Mouse (Mus musculus) neural tube, embryonic 15.5 days (tissue): ENCODE measurements around the gene Dcpp2. TPM values are rescaled to one million over a fixed set of nuclear protein-coding genes. Genes with fewer than 3 reads are reported as not detected.
"Not testable (repeated sequence)": the region's sequence is repeated elsewhere in the genome, so short reads cannot be mapped to it uniquely, and the experiment has no call there.

Source experiments
- ATAC-seq: fragments of 200-750 bp; cut with Nextera tagmentation; 2 replicates; pipeline ENCODE4 v1.8.0; 2017; ENCODE audit warnings: mild to moderate bottlenecking, moderate TSS enrichment, moderate library complexity; ENCODE audit not compliant: low FRiP score
- H3K27ac ChIP-seq: fragments of 300-500 bp; sonication (generic); replicated peaks from 2 replicates; pipeline ENCODE4 v1.5.1; 2015; ENCODE audit warnings: mild to moderate bottlenecking, inconsistent platforms
- H3K27me3 ChIP-seq: fragments of 300-500 bp; sonication (generic); replicated peaks from 2 replicates; pipeline ENCODE4 v1.6.1; 2015; ENCODE audit warnings: inconsistent platforms
- H3K36me3 ChIP-seq: fragments of 300-500 bp; sonication (generic); 2 replicates; pipeline ENCODE4 v1.6.1; 2015; ENCODE audit warnings: inconsistent platforms
- H3K4me1 ChIP-seq: fragments of 300-500 bp; sonication (generic); 2 replicates; pipeline ENCODE4 v1.6.1; 2015; ENCODE audit warnings: inconsistent platforms
- H3K4me2 ChIP-seq: fragments of 300-500 bp; sonication (generic); 2 replicates; pipeline ENCODE4 v1.6.1; 2015; ENCODE audit warnings: inconsistent platforms, mild to moderate bottlenecking, moderate library complexity
- H3K4me3 ChIP-seq: fragments of 300-500 bp; sonication (generic); replicated peaks from 2 replicates; pipeline ENCODE4 v1.5.1; 2015; ENCODE audit warnings: mild to moderate bottlenecking, inconsistent platforms
- H3K9ac ChIP-seq: fragments of 300-500 bp; sonication (generic); replicated peaks from 2 replicates; pipeline ENCODE4 v1.6.1; 2015; ENCODE audit warnings: mild to moderate bottlenecking, inconsistent platforms
- H3K9me3 ChIP-seq: fragments of 300-500 bp; sonication (generic); replicated peaks from 2 replicates; pipeline ENCODE4 v1.6.1; 2016; ENCODE audit warnings: inconsistent platforms
- WGBS: fragments of 180-500 bp; shearing (Covaris S2); methylation state at CpG from one replicate; pipeline ENCODE4 v1.1.7; 2015; ENCODE audit warnings: mixed read lengths; 5-methylcytosine and 5-hydroxymethylcytosine counted together
- polyA plus RNA-seq: library from polyadenylated mRNA; unstranded; fragments of >200 nt; fragmentation: Nextera tagmentation; extraction: Ambion mirVana; gene quantifications from 2 replicates; pipeline ENCODE4 v1.2.1, GENCODE M21; 2015

The Dcpp2 gene
- not detected in 2 replicates for polyA plus RNA-seq

DNA sequence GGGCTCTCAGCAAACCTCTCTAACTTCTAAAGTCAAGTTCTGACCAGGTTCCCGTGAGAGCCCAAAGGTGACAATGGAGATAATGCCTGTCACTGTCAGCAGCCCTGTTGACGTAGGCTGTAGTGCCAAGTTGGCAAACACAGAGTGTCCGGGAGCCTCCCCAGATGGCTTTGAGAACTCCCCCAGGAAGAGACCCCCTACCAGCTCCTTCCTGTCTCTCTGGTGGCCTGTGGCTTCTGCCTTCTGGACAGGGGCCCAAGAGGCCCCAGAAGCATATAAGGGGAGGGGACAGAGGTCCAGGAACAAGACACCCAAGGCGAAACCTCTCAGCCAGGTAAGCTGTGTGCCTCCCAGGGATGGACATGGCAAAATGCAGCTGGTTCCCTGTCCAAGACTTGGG, at the start of gene Dcpp2, which contains the start of gene Dcpp1:
Gene Dcpp2 (plus strand): TSS at position 305 of the 400 bp plus-strand sequence.
Gene Dcpp1 (plus strand): TSS at position 301 of the 400 bp plus-strand sequence.
- WGBS = 90% methylated on average over 4 of the region's 4 CpGs
- H3K36me3 ChIP-seq, H3K9me3 ChIP-seq, H3K27ac ChIP-seq, H3K4me2 ChIP-seq, H3K4me3 ChIP-seq, H3K27me3 ChIP-seq, H3K4me1 ChIP-seq, H3K9ac ChIP-seq, ATAC-seq: not testable (repeated sequence)

DNA sequence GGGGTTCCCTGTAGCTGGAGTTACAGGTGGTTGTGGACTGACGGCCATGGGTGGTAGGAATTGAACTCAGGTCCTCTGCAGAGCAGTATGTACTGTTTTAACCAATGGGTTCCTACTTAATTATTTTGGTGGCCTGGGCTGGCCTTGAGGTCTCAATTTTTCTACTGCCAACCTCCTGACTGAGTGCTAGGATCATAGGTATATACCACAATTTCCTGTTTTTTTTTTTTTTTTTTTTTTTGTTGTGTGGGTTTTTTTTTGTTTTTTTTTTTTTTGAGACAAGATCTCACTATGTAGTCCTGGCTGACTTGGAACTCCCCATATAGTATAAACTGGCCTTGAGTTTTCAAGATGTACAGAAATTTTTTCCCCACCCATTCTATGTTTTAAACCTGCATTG, 49.5 kb upstream of the Dcpp2 start:
- H3K4me1 ChIP-seq = peaks cover 27% of the 10 kb centered on the region
- H3K4me3 ChIP-seq = no peak overlapping the region
- 91% methylated on average over 1 of the region's 1 CpGs for WGBS
- no peak overlapping the region for H3K4me2 ChIP-seq
- ATAC-seq = no peak
- H3K27ac ChIP-seq = no peak overlapping the region
- H3K9ac ChIP-seq = no peak overlapping the region
- no peaks in the 10 kb centered on the region for H3K9me3 ChIP-seq
- peaks cover 31% of the 10 kb centered on the region for H3K27me3 ChIP-seq
- H3K36me3 ChIP-seq = peaks cover 12% of the 10 kb centered on the region

DNA sequence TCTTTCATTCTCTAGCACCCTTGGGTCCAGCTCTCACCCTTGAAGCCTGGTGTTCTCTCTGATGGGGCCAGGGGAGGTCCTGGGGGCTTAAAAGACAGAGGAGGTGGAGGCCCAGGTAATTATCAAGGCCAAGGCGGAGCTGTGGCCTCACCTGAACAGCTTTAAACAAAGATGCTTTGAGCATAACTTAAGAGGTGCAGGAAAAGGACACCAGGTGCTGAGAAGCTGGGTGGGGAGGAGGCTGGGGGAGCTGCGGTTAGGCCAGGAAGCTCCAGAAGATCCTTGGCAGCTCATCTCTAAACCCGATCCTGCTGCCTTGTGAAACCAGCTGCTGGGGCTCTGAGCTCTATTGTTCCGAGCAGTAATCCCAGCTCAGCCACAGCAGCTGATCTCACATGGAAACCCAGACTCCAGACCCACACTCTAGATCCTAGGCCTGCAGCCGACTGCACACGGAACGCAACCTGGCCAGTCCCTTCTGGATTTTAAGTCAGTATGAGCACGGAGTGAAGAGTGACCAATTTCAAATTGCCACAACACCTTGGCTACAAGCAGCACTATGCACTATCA, 44.6 kb upstream of the Dcpp2 start, which contains the start of gene Prss33:
Gene Prss33 (minus strand): TSS at position 51 of the 570 bp plus-strand sequence.
- Histone ChIP-seq H3K27ac (no peak within 1 kb of the TSS), H3K36me3 (no peaks in the 10 kb centered on the region), H3K9ac (no peak within 1 kb of the TSS), H3K9me3 (no peaks in the 10 kb centered on the region), H3K4me1 (no peaks in the 10 kb centered on the region), H3K4me3 (no peak within 1 kb of the TSS), H3K27me3 (peaks cover 35% of the 10 kb centered on the region), H3K4me2 (no peak within 1 kb of the TSS)
- no peak for ATAC-seq
- WGBS = 77% methylated on average over 8 of the region's 8 CpGs

DNA sequence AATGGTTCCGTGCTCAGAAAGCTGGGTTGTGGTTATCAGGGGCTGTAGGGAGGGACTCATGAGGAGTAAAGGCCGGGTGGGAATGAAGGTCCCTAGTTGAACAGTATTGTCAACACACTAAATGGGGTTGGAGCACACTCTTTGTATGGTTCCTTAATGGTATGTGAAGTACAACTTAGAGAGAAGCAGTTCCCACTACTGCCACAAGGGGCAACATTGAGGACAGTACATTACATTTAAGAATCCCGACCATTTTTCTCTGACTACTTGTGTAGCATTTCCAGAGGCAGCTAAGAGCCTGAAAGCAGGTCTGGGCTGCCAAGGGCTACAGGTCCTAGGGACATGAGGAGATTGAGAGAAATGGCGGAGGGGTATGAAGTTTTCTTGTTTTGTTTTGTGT, 39.5 kb upstream of the Dcpp2 start:
- Histone ChIP-seq H3K27me3 (peaks cover 6% of the 10 kb centered on the region; the same call in 1 of the 2 replicates), H3K4me1 (peaks cover 3% of the 10 kb centered on the region; the same call in 1 of the 2 replicates), H3K4me3 (no peak overlapping the region), H3K9ac (no peak overlapping the region), H3K27ac (no peak overlapping the region), H3K36me3 (no peaks in the 10 kb centered on the region), H3K9me3 (no peaks in the 10 kb centered on the region), H3K4me2 (no peak overlapping the region)
- WGBS = 29% methylated on average over 4 of the region's 4 CpGs
- ATAC-seq = no peak

DNA sequence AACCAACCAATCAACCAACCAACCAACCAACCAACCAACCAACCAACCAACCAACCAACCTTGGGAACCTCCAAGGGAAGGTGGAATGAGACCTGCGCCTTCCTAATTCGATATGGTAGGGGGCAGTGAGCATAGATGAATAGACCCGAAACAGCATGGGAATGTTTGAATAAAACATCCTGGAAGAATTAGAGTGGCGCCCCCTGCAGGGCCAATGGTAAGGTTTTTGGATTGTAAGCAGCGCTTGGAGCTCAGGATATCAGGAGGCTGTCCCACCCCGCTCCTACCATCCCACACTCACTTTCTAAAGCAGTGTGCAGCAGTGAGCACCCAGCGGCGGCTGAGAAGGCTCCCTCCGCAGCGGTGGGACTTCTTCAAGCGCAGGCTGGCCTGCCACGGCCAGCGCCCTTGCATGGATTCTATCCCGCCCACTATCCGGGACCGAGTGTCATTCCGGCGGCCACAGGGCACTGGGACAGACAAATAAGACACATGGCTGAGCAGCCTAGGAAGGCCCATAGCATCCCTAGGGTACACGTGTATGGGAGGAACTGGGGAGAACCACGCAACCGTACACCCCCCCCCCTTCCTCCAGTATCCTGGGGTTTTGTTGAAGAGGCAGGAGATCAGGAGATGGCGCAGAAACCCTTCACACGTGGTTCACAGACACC, 37.4 kb upstream of the Dcpp2 start:
- Histone ChIP-seq H3K36me3 (no peaks in the 10 kb centered on the region), H3K9me3 (no peaks in the 10 kb centered on the region), H3K4me3 (no peak overlapping the region), H3K9ac (no peak overlapping the region), H3K27me3 (0 out of 2 replicates have a peak, but pooled peaks cover 8% of the 10 kb centered on the region), H3K4me2 (peak overlapping the region; percentile 34), H3K27ac (no peak overlapping the region), H3K4me1 (peaks cover 3% of the 10 kb centered on the region; the same call in 1 of the 2 replicates)
- 43% methylated on average over 23 of the region's 23 CpGs for WGBS
- no peak for ATAC-seq

DNA sequence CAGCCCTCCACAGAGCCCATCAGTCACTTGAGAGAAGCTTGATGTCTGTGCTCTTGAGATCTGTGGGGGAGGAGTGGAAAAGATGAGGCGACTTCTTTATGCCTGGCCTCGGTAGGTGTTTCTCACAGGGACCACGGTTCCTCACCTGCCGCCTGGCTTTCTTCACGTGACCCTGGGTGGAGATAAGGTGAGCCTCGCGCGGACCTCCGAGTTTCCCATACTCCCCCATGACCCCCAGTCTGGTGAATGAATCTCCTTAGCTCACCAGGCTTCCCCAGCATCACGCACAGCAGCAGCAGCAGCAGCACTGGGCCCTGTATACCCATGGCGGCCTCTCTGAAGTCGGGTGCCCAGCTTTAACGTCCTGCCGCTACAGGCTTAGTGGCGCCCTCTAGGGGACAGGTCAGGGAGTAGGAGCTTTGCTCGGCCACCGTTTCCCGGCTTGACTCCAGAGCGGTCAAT, 36.8 kb upstream of the Dcpp2 start, which contains the start of the genes Prss32 and Prss41:
Gene Prss32 (plus strand): TSS at position 44 of the 462 bp plus-strand sequence.
Gene Prss41 (minus strand): TSS at position 361 of the 462 bp plus-strand sequence.
- no peaks in the 10 kb centered on the region for H3K36me3 ChIP-seq
- 0 out of 2 replicates have a peak, but pooled peaks cover 10% of the 10 kb centered on the region for H3K27me3 ChIP-seq
- H3K9me3 ChIP-seq = no peaks in the 10 kb centered on the region
- no peak within 1 kb of the TSS for H3K9ac ChIP-seq
- peak within 1 kb of the TSS; percentile 34 for H3K4me2 ChIP-seq
- H3K4me3 ChIP-seq = no peak within 1 kb of the TSS
- no peak for ATAC-seq
- H3K4me1 ChIP-seq = peaks cover 3% of the 10 kb centered on the region; the same call in 1 of the 2 replicates
- H3K27ac ChIP-seq = no peak within 1 kb of the TSS
- 19% methylated on average over 19 of the region's 19 CpGs for WGBS

DNA sequence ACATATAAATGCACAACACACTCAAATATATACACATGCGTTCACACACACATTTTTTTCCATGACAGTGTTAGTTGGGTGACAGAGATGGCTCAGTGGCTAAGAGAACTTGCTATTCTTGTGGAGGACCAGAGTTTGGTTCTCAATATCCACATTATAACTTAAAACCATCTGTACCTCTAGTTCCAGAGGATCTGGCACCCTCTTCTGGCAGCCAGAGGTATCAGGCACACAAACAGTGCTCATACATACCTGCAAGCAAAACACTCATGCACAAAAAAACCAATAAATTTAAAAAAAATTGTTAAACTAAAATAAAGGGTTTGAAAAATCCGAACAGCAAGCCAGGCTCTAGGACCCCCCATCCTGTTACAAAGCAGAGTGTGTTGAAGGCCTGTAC, 30.7 kb upstream of the Dcpp2 start:
- H3K9me3 ChIP-seq = no peaks in the 10 kb centered on the region
- no peaks in the 10 kb centered on the region for H3K4me1 ChIP-seq
- H3K4me2 ChIP-seq = no peak overlapping the region
- H3K27me3 ChIP-seq = peaks cover 10% of the 10 kb centered on the region; the same call in 1 of the 2 replicates
- WGBS = 67% methylated on average over 2 of the region's 2 CpGs
- no peak overlapping the region for H3K27ac ChIP-seq
- ATAC-seq = no peak
- no peak overlapping the region for H3K9ac ChIP-seq
- H3K4me3 ChIP-seq = no peak overlapping the region
- no peaks in the 10 kb centered on the region for H3K36me3 ChIP-seq

DNA sequence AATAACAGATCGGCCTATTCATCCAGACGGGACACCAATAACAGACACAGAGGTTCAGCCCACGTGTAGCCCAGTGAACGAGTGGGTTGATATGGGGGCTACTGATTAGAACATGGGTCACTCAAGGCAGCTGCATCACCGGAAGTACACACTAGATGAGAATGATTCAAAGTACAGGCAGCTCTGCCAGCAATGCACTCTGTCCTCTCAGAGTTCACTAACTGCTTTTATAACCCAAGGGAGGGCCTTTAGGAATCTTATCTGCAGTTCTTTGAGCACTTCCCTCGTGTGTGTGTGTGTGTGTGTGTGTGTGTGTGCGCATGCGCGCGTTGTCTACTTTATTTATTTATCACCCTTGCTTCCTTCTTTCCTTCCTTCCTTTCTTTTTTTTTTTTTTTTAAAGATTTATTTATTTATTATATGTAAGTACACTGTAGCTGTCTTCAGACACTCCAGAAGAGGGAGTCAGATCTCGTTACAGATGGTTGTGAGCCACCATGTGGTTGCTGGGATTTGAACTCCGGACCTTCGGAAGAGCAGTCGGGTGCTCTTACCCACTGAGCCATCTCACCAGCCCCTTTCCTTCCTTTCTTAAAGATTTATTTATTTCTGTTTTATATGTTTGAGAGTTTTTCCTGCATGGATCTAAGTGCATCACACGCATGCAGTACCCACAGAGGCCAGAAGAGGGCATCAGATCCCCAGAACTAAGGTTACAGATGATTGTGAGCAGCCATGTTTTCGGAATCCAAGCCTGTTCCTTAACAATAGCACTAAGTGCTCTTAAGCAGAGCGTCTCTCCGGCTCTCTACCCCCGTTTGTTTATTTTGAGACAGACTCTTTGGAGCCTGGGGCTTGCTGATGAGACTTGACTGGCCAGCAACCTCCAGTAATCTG, 29.6 kb upstream of the Dcpp2 start:
- WGBS = 56% methylated on average over 18 of the region's 19 CpGs
- no peak overlapping the region for H3K27ac ChIP-seq
- H3K36me3 ChIP-seq = no peaks in the 10 kb centered on the region
- no peaks in the 10 kb centered on the region for H3K4me1 ChIP-seq
- H3K4me2 ChIP-seq = no peak overlapping the region
- no peak overlapping the region for H3K9ac ChIP-seq
- H3K9me3 ChIP-seq = no peaks in the 10 kb centered on the region
- peaks cover 10% of the 10 kb centered on the region; the same call in 1 of the 2 replicates for H3K27me3 ChIP-seq
- ATAC-seq = no peak
- no peak overlapping the region for H3K4me3 ChIP-seq

DNA sequence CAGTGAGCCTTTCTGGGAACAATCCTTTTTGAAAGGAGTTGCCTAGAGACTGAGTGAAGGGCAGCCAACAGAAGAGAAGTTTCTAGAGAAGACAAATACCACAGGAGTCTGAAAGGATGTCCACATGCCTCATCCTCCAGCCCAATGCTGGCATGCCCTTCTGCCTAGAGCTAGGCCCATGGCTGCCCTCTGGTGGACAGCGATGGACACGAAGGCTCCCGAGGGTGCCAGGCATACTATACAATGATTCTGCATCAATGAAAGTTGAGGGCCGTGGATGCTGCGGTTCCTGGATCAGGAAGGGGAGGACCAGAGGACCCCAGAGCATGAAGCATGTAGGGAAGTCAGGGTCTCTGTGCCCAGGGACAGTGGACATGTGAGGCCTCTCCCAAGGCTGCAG, 27.4 kb upstream of the Dcpp2 start:
- no peak overlapping the region for H3K4me2 ChIP-seq
- no peak overlapping the region for H3K4me3 ChIP-seq
- WGBS = 35% methylated on average over 5 of the region's 5 CpGs
- H3K4me1 ChIP-seq = no peaks in the 10 kb centered on the region
- no peak overlapping the region for H3K9ac ChIP-seq
- no peaks in the 10 kb centered on the region for H3K36me3 ChIP-seq
- peaks cover 5% of the 10 kb centered on the region; the same call in 1 of the 2 replicates for H3K27me3 ChIP-seq
- ATAC-seq = no peak
- no peaks in the 10 kb centered on the region for H3K9me3 ChIP-seq
- H3K27ac ChIP-seq = no peak overlapping the region

DNA sequence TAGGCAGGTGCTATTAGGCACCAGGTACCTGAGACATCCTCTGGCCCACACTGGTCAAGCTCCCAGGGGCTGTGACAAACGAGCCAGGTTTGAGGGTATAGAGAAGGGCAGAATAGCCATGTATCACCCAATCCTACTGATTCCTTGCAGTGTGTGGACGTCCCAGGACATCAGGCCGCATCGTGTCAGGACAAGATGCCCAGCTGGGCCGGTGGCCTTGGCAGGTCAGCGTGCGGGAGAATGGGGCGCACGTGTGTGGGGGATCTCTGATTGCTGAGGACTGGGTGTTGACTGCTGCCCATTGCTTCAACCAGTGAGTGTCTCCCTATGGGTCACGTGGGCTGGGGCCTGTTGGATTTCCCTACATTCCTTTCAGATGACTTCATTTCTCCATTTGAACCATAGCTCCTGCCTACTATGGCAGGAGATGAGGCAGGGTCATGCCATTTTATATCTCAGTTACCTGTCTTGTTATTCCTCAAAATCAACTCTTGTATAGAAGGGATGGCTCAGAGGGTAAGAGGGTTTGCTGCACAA, 26.4 kb upstream of the Dcpp2 start:
- no peaks in the 10 kb centered on the region for H3K9me3 ChIP-seq
- 91% methylated on average over 10 of the region's 10 CpGs for WGBS
- H3K4me1 ChIP-seq = no peaks in the 10 kb centered on the region
- no peaks in the 10 kb centered on the region for H3K36me3 ChIP-seq
- no peak for ATAC-seq
- no peak overlapping the region for H3K9ac ChIP-seq
- H3K27me3 ChIP-seq = peaks cover under 1% of the 10 kb centered on the region; the same call in 1 of the 2 replicates
- no peak overlapping the region for H3K27ac ChIP-seq
- no peak overlapping the region for H3K4me2 ChIP-seq
- H3K4me3 ChIP-seq = no peak overlapping the region

DNA sequence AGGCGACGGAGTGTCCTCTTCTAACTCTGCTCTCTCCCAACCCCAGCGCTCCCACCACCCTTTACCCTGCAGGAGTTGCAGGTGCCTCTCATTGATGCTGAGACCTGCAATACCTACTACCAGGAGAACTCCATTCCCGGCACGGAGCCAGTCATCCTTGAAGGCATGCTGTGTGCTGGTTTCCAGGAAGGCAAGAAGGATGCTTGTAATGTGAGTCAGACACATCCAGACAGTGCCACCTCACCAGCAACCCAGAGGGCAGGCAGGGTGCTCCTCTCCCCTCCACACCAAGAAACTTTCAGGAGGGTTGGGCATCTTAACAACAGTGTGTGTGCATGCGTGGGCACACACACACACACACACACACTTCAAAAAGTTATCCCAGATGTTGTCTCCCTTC, 23.5 kb upstream of the Dcpp2 start:
- Histone ChIP-seq H3K4me3 (no peak overlapping the region), H3K36me3 (no peaks in the 10 kb centered on the region), H3K4me2 (no peak overlapping the region), H3K9me3 (no peaks in the 10 kb centered on the region), H3K4me1 (no peaks in the 10 kb centered on the region), H3K27ac (no peak overlapping the region), H3K9ac (no peak overlapping the region), H3K27me3 (no peaks in the 10 kb centered on the region)
- 89% methylated on average over 6 of the region's 6 CpGs for WGBS
- ATAC-seq = no peak
